Mouse (Mus musculus) hindbrain, embryonic 16.5 days (tissue): ENCODE measurements around the gene Pfkfb2. TPM values are rescaled to one million over a fixed set of nuclear protein-coding genes. Genes with fewer than 3 reads are reported as not detected.
"Not testable (repeated sequence)": the region's sequence is repeated elsewhere in the genome, so short reads cannot be mapped to it uniquely, and the experiment has no call there.

ENCODE experiments used
- ATAC-seq: fragments of 200-750 bp; cut with Nextera tagmentation; 2 replicates; pipeline ENCODE4 v1.8.0; 2017; ENCODE audit warnings: moderate TSS enrichment, moderate library complexity
- H3K27ac ChIP-seq: fragments of 300-500 bp; sonication (generic); 2 replicates; pipeline ENCODE4 v1.5.1; 2014; ENCODE audit warnings: low read depth, mild to moderate bottlenecking, control low read depth, low read length, moderate library complexity
- H3K27me3 ChIP-seq: fragments of 300-500 bp; sonication (generic); replicated peaks from 2 replicates; pipeline ENCODE4 v1.6.1; 2014; ENCODE audit warnings: low read length; ENCODE audit not compliant: control insufficient read depth, insufficient read depth
- H3K36me3 ChIP-seq: fragments of 300-500 bp; sonication (generic); 2 replicates; pipeline ENCODE4 v1.6.1; 2014; ENCODE audit warnings: mild to moderate bottlenecking, low read length, moderate library complexity, mixed read lengths; ENCODE audit not compliant: control insufficient read depth, insufficient read depth
- H3K4me1 ChIP-seq: fragments of 300-500 bp; sonication (generic); 2 replicates; pipeline ENCODE4 v1.6.1; 2014; ENCODE audit warnings: low read depth, low read length; ENCODE audit not compliant: control insufficient read depth, insufficient read depth
- H3K4me2 ChIP-seq: fragments of 300-500 bp; sonication (generic); 2 replicates; pipeline ENCODE4 v1.6.1; 2014; ENCODE audit warnings: mild to moderate bottlenecking, low read length, control low read depth, moderate library complexity
- H3K4me3 ChIP-seq: fragments of 300-500 bp; sonication (generic); 2 replicates; pipeline ENCODE4 v1.5.1; 2014; ENCODE audit warnings: mild to moderate bottlenecking, low read length, control low read depth, moderate library complexity
- H3K9ac ChIP-seq: fragments of 300-500 bp; sonication (generic); 2 replicates; pipeline ENCODE4 v1.6.1; 2014; ENCODE audit warnings: low read depth, mild to moderate bottlenecking, control low read depth, low read length, moderate library complexity
- H3K9me3 ChIP-seq: fragments of 300-500 bp; sonication (generic); 2 replicates; pipeline ENCODE4 v1.6.1; 2014; ENCODE audit warnings: mild to moderate bottlenecking, low read length, moderate library complexity; ENCODE audit not compliant: control insufficient read depth
- WGBS: fragments of 180-500 bp; shearing (Covaris S2); extraction: QIAGEN DNeasy Blood & Tissue Kit; methylation state at CpG from one replicate; pipeline ENCODE4 v1.1.7; 2014; 5-methylcytosine and 5-hydroxymethylcytosine counted together
- polyA plus RNA-seq: library from polyadenylated mRNA; unstranded; fragments of >200 nt; fragmentation: Nextera tagmentation; extraction: Ambion mirVana; gene quantifications from 2 replicates; pipeline ENCODE4 v1.2.1, GENCODE M21; 2015

The Pfkfb2 gene
- polyA plus RNA-seq, 1 experiment from 2014 or later, result 17.6 TPM

- ATAC-seq, result no peak
- 80% methylated on average over 6 of the region's 6 CpGs for WGBS
- no peaks in the 10 kb centered on the region for H3K36me3 ChIP-seq
- H3K4me2 ChIP-seq, result no peak overlapping the region
- H3K9me3 ChIP-seq, result no peaks in the 10 kb centered on the region
- no peak overlapping the region for H3K9ac ChIP-seq
- H3K4me3 ChIP-seq, result no peak overlapping the region
- no peaks in the 10 kb centered on the region for H3K27me3 ChIP-seq
- H3K27ac ChIP-seq, result no peak overlapping the region
- no peaks in the 10 kb centered on the region for H3K4me1 ChIP-seq
Measured at GRCm38 (mm10) chr1:130681656-130682413, 47.2 kb downstream of the Pfkfb2 start.

DNA sequence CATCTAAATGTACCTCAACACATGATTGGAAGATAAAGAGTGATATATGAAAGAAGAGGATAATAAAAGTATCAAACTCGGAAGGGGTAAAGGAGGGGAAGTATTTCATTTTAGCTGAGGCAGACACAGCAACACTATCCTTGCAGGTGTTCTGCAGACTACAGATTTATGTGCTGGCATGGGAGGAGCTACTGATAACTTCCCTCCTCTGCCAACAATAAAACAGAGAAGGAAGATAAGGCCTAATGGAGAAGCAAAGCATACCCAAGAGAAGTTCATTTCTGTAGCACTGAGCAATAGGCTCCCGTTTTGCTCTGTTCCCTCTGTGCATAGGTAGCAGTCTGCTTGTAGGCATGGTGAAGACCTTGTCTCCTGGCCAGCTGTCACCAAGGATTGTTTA lies 48.0 kb downstream of the Pfkfb2 start:
- no peak for ATAC-seq
- Histone ChIP-seq H3K27ac (no peak overlapping the region), H3K27me3 (no peaks in the 10 kb centered on the region), H3K36me3 (no peaks in the 10 kb centered on the region), H3K4me2 (no peak overlapping the region), H3K4me3 (no peak overlapping the region), H3K9ac (no peak overlapping the region), H3K4me1 (no peaks in the 10 kb centered on the region), H3K9me3 (no peaks in the 10 kb centered on the region)
- WGBS, result 85% methylated on average over 2 of the region's 2 CpGs

- Histone ChIP-seq H3K4me1 (no peaks in the 10 kb centered on the region), H3K9ac (no peak overlapping the region), H3K27me3 (no peaks in the 10 kb centered on the region), H3K4me2 (no peak overlapping the region), H3K4me3 (no peak overlapping the region), H3K36me3 (no peaks in the 10 kb centered on the region), H3K27ac (no peak overlapping the region), H3K9me3 (no peaks in the 10 kb centered on the region)
- ATAC-seq, result no peak
- WGBS, result 81% methylated on average over 2 of the region's 2 CpGs
Measured at GRCm38 (mm10) chr1:130678551-130678950, 50.5 kb downstream of the Pfkfb2 start.

- not testable (repeated sequence) for H3K9me3 ChIP-seq, H3K4me2 ChIP-seq, H3K9ac ChIP-seq, ATAC-seq, H3K27me3 ChIP-seq, H3K36me3 ChIP-seq, H3K4me3 ChIP-seq, H3K4me1 ChIP-seq, H3K27ac ChIP-seq
- WGBS, result 88% methylated on average over 5 of the region's 5 CpGs
Measured at GRCm38 (mm10) chr1:130663576-130663975, 65.5 kb downstream of the Pfkfb2 start.

- Histone ChIP-seq H3K27ac (no peak within 1 kb of the TSS), H3K36me3 (no peaks in the 10 kb centered on the region), H3K4me2 (no peak within 1 kb of the TSS), H3K4me3 (no peak within 1 kb of the TSS), H3K9ac (no peak within 1 kb of the TSS), H3K9me3 (no peaks in the 10 kb centered on the region), H3K4me1 (no peaks in the 10 kb centered on the region), H3K27me3 (no peaks in the 10 kb centered on the region)
- ATAC-seq, result no peak
- WGBS, result 81% methylated on average over 3 of the region's 3 CpGs
Measured at GRCm38 (mm10) chr1:130661454-130661853, 67.6 kb downstream of the Pfkfb2 start, which contains the start of gene C4bp. Gene C4bp (minus strand): TSS chr1:130661632.

DNA sequence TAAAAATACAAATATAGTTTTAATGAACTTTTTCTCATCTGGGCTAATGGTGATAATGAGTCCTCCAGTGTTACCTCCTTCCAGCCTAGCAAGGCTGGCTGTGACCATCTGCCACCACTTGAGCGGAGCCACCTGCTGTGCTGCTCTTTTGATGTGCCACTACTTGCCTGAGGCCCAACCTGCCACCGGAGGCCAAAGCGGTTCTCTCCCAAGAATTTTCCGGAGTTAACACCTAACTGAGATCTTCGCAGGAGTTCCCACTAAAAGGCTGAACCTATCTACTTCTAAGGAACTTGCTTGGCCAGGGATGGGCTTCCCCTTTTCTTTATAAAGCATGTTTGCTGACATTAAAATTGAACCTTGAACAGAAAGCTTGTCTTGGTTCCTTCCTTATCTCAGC lies 69.4 kb downstream of the Pfkfb2 start:
- H3K27ac ChIP-seq, ATAC-seq, H3K9me3 ChIP-seq, H3K4me3 ChIP-seq, H3K9ac ChIP-seq, H3K4me2 ChIP-seq, H3K36me3 ChIP-seq, H3K4me1 ChIP-seq, H3K27me3 ChIP-seq: not testable (repeated sequence)
- 46% methylated on average over 5 of the region's 5 CpGs for WGBS

DNA sequence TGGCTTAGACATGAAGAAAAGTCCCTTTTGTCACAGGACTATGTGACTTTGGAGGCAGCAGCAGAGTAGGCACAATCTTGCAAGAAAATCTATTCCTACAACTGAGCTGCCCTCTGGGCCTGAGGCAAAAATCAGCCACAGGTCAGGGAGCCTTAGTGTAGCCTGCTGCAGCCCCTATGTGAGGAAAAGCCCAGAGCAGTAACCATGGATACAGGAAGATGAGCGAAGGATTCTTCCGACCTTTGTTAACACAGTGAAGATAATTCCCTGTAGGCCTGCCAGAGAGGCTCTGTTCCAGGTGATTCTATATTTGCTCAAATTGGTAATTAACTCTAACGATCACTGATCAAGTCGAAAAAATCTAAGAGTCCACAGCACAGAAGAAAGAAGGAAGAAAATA lies 85.0 kb downstream of the Pfkfb2 start:
- H3K9me3 ChIP-seq, result no peaks in the 10 kb centered on the region
- H3K4me2 ChIP-seq, result no peak overlapping the region
- H3K27ac ChIP-seq, result no peak overlapping the region
- no peak overlapping the region for H3K4me3 ChIP-seq
- H3K36me3 ChIP-seq, result no peaks in the 10 kb centered on the region
- 53% methylated on average over 4 of the region's 4 CpGs for WGBS
- H3K9ac ChIP-seq, result no peak overlapping the region
- no peaks in the 10 kb centered on the region; the same call in 1 of the 2 replicates for H3K4me1 ChIP-seq
- no peaks in the 10 kb centered on the region for H3K27me3 ChIP-seq
- 0 out of 2 replicates have a peak, but pooled peaks have one; percentile 52 for ATAC-seq

- H3K27me3 ChIP-seq, result no peaks in the 10 kb centered on the region
- H3K4me3 ChIP-seq, result no peak overlapping the region
- H3K9me3 ChIP-seq, result no peaks in the 10 kb centered on the region
- no peak overlapping the region for H3K4me2 ChIP-seq
- no peak overlapping the region for H3K27ac ChIP-seq
- no peaks in the 10 kb centered on the region; the same call in 1 of the 2 replicates for H3K4me1 ChIP-seq
- no peak for ATAC-seq
- H3K36me3 ChIP-seq, result no peaks in the 10 kb centered on the region
- no peak overlapping the region for H3K9ac ChIP-seq
Measured at GRCm38 (mm10) chr1:130640967-130641366, 88.1 kb downstream of the Pfkfb2 start.
